Mouse (Mus musculus): ENCODE data around the gene Myom1. TPM values are rescaled to one million over a fixed set of nuclear protein-coding genes. Genes with fewer than 3 reads are reported as not detected.

The Myom1 gene
- total and polyA plus RNA-seq, 2 experiments from 2014 or later: 238 to 392 TPM

GRCm38 (mm10) chr17:71025922-71026321 lies 23.5 kb downstream of the Myom1 start:
- no peak overlapping the region; the same call in 1 of the 2 replicates for H3K9ac ChIP-seq (replicated peaks; ENCODE audit: low read depth, low read length)
- TF ChIP-seq EP300 (IDR thresholded peaks at IDR 0.05; ENCODE audit: low read depth): no peak
- TF ChIP-seq CTCF (IDR thresholded peaks at IDR 0.05; ENCODE audit: low read depth): no peak
- H3K4me2 ChIP-seq (ENCODE audit: low read depth, low read length): peak overlapping the region; percentile 49
- no peaks in the 10 kb centered on the region for H3K27me3 ChIP-seq (ENCODE audit: control insufficient read depth, insufficient read depth, low read length)
- peaks cover 24% of the 10 kb centered on the region for H3K4me1 ChIP-seq (ENCODE audit: control insufficient read depth, insufficient read depth)
- 37% methylated on average over 8 of the region's 8 CpGs for WGBS
- H3K4me3 ChIP-seq (ENCODE audit: low read depth, low read length): peak overlapping the region; percentile 22
- H3K9me3 ChIP-seq (replicated peaks; ENCODE audit: control insufficient read depth, low read length): no peaks in the 10 kb centered on the region
- peaks cover 15% of the 10 kb centered on the region for H3K36me3 ChIP-seq (replicated peaks; ENCODE audit: control insufficient read depth, insufficient read depth, low read length)
- no peak for DNase-seq (ENCODE audit: low spot score)
- peak overlapping the region; percentile 34; the same call in 1 of the 2 replicates for H3K27ac ChIP-seq (ENCODE audit: low read depth)
- ATAC-seq (ENCODE audit: insufficient read depth, low read depth): no peak

GRCm38 (mm10) chr17:71027186-71027585 lies 24.8 kb downstream of the Myom1 start:
- no peak for TF ChIP-seq EP300 (IDR thresholded peaks at IDR 0.05; ENCODE audit: low read depth)
- no peak for TF ChIP-seq CTCF (IDR thresholded peaks at IDR 0.05; ENCODE audit: low read depth)
- peak overlapping the region; percentile 1; the same call in 1 of the 2 replicates for H3K4me3 ChIP-seq (ENCODE audit: low read depth, low read length)
- ATAC-seq (ENCODE audit: insufficient read depth, low read depth) (no peak), DNase-seq (ENCODE audit: low spot score) (no peak)
- peak overlapping the region; percentile 34; the same call in 1 of the 2 replicates for H3K27ac ChIP-seq (ENCODE audit: low read depth)
- H3K27me3 ChIP-seq (ENCODE audit: control insufficient read depth, insufficient read depth, low read length): no peaks in the 10 kb centered on the region
- peaks cover 24% of the 10 kb centered on the region for H3K4me1 ChIP-seq (ENCODE audit: control insufficient read depth, insufficient read depth)
- H3K9ac ChIP-seq (replicated peaks; ENCODE audit: low read depth, low read length): no peak overlapping the region
- peak overlapping the region; percentile 42 for H3K4me2 ChIP-seq (ENCODE audit: low read depth, low read length)
- WGBS: 49% methylated on average over 3 of the region's 3 CpGs
- no peaks in the 10 kb centered on the region for H3K9me3 ChIP-seq (replicated peaks; ENCODE audit: control insufficient read depth, low read length)
- peaks cover 23% of the 10 kb centered on the region for H3K36me3 ChIP-seq (replicated peaks; ENCODE audit: control insufficient read depth, insufficient read depth, low read length)

- Histone ChIP-seq H3K9ac (replicated peaks; ENCODE audit: low read depth, low read length) (no peak overlapping the region), H3K4me2 (ENCODE audit: low read depth, low read length) (no peak overlapping the region), H3K36me3 (replicated peaks; ENCODE audit: control insufficient read depth, insufficient read depth, low read length) (peaks cover 42% of the 10 kb centered on the region), H3K4me3 (ENCODE audit: low read depth, low read length) (no peak overlapping the region), H3K4me1 (ENCODE audit: control insufficient read depth, insufficient read depth) (0 out of 2 replicates have a peak, but pooled peaks cover 1% of the 10 kb centered on the region), H3K27ac (ENCODE audit: low read depth) (no peak overlapping the region), H3K9me3 (replicated peaks; ENCODE audit: control insufficient read depth, low read length) (no peaks in the 10 kb centered on the region), H3K27me3 (ENCODE audit: control insufficient read depth, insufficient read depth, low read length) (no peaks in the 10 kb centered on the region)
- WGBS: 70% methylated on average over 10 of the region's 10 CpGs
- TF ChIP-seq CTCF (IDR thresholded peaks at IDR 0.05; ENCODE audit: low read depth) (no peak), EP300 (IDR thresholded peaks at IDR 0.05; ENCODE audit: low read depth) (no peak)
- DNase-seq (ENCODE audit: low spot score) (no peak), ATAC-seq (ENCODE audit: insufficient read depth, low read depth) (no peak)
Measured at GRCm38 (mm10) chr17:71032719-71033118, 30.3 kb downstream of the Myom1 start.

GRCm38 (mm10) chr17:71034472-71034871 lies 32.0 kb downstream of the Myom1 start:
- Histone ChIP-seq H3K27ac (ENCODE audit: low read depth) (no peak overlapping the region), H3K27me3 (ENCODE audit: control insufficient read depth, insufficient read depth, low read length) (no peaks in the 10 kb centered on the region), H3K4me3 (ENCODE audit: low read depth, low read length) (no peak overlapping the region), H3K9me3 (replicated peaks; ENCODE audit: control insufficient read depth, low read length) (no peaks in the 10 kb centered on the region), H3K4me2 (ENCODE audit: low read depth, low read length) (no peak overlapping the region), H3K4me1 (ENCODE audit: control insufficient read depth, insufficient read depth) (peaks cover 14% of the 10 kb centered on the region), H3K9ac (replicated peaks; ENCODE audit: low read depth, low read length) (no peak overlapping the region), H3K36me3 (replicated peaks; ENCODE audit: control insufficient read depth, insufficient read depth, low read length) (peaks cover 48% of the 10 kb centered on the region)
- 38% methylated on average over 5 of the region's 5 CpGs for WGBS
- no peak for DNase-seq (ENCODE audit: low spot score)
- ATAC-seq (ENCODE audit: insufficient read depth, low read depth): no peak
- no peak for TF ChIP-seq EP300 (IDR thresholded peaks at IDR 0.05; ENCODE audit: low read depth)
- no peak for TF ChIP-seq CTCF (IDR thresholded peaks at IDR 0.05; ENCODE audit: low read depth)

GRCm38 (mm10) chr17:71037188-71037587 lies 34.8 kb downstream of the Myom1 start:
- no peak overlapping the region for H3K27ac ChIP-seq (ENCODE audit: low read depth)
- no peaks in the 10 kb centered on the region for H3K9me3 ChIP-seq (replicated peaks; ENCODE audit: control insufficient read depth, low read length)
- H3K36me3 ChIP-seq (replicated peaks; ENCODE audit: control insufficient read depth, insufficient read depth, low read length): peaks cover 58% of the 10 kb centered on the region
- 70% methylated on average over 7 of the region's 7 CpGs for WGBS
- H3K27me3 ChIP-seq (ENCODE audit: control insufficient read depth, insufficient read depth, low read length): no peaks in the 10 kb centered on the region
- H3K4me2 ChIP-seq (ENCODE audit: low read depth, low read length): no peak overlapping the region
- TF ChIP-seq EP300 (IDR thresholded peaks at IDR 0.05; ENCODE audit: low read depth) (no peak), CTCF (IDR thresholded peaks at IDR 0.05; ENCODE audit: low read depth) (no peak)
- no peak overlapping the region for H3K9ac ChIP-seq (replicated peaks; ENCODE audit: low read depth, low read length)
- H3K4me3 ChIP-seq (ENCODE audit: low read depth, low read length): no peak overlapping the region
- no peak for ATAC-seq (ENCODE audit: insufficient read depth, low read depth)
- DNase-seq (ENCODE audit: low spot score): no peak
- peaks cover 28% of the 10 kb centered on the region for H3K4me1 ChIP-seq (ENCODE audit: control insufficient read depth, insufficient read depth)

- 49% methylated on average over 5 of the region's 5 CpGs for WGBS
- H3K27ac ChIP-seq (ENCODE audit: low read depth): peak overlapping the region; percentile 49
- no peaks in the 10 kb centered on the region for H3K27me3 ChIP-seq (ENCODE audit: control insufficient read depth, insufficient read depth, low read length)
- DNase-seq (ENCODE audit: low spot score) (peak; percentile 79), ATAC-seq (ENCODE audit: insufficient read depth, low read depth) (peak; percentile 76)
- peaks cover 75% of the 10 kb centered on the region for H3K36me3 ChIP-seq (replicated peaks; ENCODE audit: control insufficient read depth, insufficient read depth, low read length)
- H3K4me1 ChIP-seq (ENCODE audit: control insufficient read depth, insufficient read depth): peaks cover 28% of the 10 kb centered on the region
- H3K9me3 ChIP-seq (replicated peaks; ENCODE audit: control insufficient read depth, low read length): no peaks in the 10 kb centered on the region
- TF ChIP-seq CTCF (IDR thresholded peaks at IDR 0.05; ENCODE audit: low read depth) (no peak), EP300 (IDR thresholded peaks at IDR 0.05; ENCODE audit: low read depth) (0 out of 2 replicates have a peak, but pooled peaks have one; percentile 41)
- no peak overlapping the region for H3K4me2 ChIP-seq (ENCODE audit: low read depth, low read length)
- H3K9ac ChIP-seq (replicated peaks; ENCODE audit: low read depth, low read length): no peak overlapping the region
- no peak overlapping the region for H3K4me3 ChIP-seq (ENCODE audit: low read depth, low read length)
Measured at GRCm38 (mm10) chr17:71038812-71039211, 36.4 kb downstream of the Myom1 start.
